Mouse (Mus musculus): ENCODE data around the gene Sh3pxd2a.

The Sh3pxd2a gene

DNA sequence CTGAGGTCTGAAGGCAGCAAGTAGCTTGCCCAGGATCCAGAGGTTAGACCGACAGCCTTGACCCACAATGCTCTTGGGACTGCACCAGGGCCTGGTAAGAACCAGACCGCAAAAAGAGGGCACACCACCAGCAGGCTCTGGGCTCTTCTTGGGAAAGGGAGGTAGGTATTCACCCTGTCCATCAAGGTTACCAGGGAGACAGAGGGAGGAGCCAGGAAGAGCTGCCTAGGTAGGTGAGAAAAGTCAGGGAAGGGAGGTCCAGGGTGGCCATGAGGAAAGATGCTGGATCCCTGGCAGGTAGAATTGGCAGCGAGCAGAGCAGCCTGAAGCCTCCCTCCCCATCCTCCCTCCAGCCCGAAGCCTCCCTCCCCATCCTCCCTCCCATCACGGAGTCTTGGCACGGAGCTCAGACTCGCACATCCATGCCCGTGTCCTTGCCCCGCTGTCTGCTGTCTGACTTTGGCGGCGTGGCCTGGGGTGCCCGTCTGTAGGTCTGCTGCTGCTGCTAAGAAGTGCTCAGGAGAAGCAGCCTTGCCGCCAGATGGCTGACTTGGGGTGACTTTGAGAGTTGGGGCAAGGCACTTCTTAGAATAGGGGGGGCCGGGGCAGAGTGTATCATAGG lies 115.7 kb downstream of the Sh3pxd2a start:
- DNase-seq (ENCODE audit: extremely low read depth, insufficient read length, low spot score) = no peak

GRCm38 (mm10) chr19:47347021-47347643 lies 117.1 kb downstream of the Sh3pxd2a start:
- DNase-seq (ENCODE audit: extremely low read depth, insufficient read length, low spot score) = no peak

DNA sequence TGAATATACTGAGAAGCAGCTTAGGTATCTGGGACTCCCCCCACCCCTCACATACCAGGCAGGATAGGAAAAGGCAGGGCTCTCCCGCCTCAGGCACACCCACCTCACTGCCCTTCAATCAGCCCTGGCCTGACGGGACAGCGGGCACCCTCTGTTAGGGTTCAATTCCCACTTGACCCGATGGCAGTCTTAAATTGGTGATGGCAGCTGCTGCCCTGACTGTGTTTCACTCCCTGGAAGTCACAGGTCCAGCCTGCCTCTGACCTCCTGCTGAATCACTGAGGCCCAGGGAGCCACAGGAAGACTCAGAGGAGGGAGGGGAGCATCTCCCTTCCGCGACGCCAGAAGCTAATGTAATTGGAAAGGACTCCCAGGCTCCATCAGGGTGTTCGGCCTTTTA lies 117.6 kb downstream of the Sh3pxd2a start:
- DNase-seq (ENCODE audit: extremely low read depth, insufficient read length, low spot score) = peak; percentile 65

DNA sequence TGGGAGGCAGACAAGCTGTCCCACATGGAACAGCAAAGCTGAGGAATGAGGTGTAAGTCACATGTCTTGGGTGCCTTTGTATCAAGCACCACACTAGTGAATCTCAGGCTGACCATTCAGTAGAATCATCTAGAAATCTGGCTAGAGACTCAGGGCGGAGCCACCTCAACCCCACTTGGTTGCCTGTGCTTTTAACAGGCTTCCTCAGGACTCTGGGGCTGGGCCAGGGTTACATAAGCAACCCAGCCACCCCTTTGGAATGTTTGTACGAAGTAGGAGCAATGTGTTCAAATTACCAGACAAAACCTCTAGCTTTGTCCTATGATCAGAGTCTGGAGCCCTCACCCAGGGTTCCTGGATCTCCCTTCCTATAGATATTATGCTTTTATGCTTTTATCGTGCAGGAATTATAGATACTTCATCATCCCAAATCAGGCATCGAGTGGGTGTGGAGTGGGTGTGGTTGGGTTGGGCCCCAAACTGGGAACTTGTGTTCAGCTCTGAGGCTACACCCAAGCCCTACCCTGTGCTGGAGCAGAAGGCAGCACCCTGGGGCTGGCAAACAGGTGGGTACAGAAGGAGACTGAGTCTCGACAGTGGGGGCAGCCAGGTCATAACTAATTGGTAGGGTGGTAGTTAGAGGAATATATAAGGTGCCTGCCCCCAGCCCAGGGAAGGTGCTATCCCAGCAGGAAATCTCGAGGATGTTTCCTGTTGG lies 118.2 kb downstream of the Sh3pxd2a start:
- peak; percentile 60 for DNase-seq (ENCODE audit: extremely low read depth, insufficient read length, low spot score)

GRCm38 (mm10) chr19:47343422-47343821 lies 120.8 kb downstream of the Sh3pxd2a start:
- DNase-seq (ENCODE audit: extremely low read depth, insufficient read length, low spot score) = no peak

DNA sequence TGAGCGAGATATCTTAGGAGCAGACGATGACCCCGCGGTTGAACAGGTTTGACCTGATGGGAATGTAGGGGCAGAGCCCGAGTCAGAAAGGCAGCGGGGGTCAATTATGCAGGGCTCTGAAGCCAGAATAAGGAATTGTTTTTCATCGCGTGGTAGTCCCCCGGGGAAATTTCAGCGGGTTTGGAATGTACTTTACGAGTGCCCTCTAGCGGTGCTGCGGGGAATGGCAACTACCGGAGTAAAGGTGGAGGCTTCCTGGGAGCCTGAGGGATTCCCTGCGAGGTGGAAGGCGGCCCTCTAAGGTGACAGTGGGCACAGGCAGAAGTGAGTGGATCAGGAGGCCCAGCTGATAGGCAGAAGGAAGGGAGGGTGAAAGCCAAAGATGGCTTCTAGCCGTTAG lies 125.0 kb downstream of the Sh3pxd2a start:
- DNase-seq (ENCODE audit: extremely low read depth, insufficient read length, low spot score) = no peak

- no peak for DNase-seq (ENCODE audit: extremely low read depth, insufficient read length, low spot score)
Observed at GRCm38 (mm10) chr19:47338396-47339164, 125.6 kb downstream of the Sh3pxd2a start.

DNA sequence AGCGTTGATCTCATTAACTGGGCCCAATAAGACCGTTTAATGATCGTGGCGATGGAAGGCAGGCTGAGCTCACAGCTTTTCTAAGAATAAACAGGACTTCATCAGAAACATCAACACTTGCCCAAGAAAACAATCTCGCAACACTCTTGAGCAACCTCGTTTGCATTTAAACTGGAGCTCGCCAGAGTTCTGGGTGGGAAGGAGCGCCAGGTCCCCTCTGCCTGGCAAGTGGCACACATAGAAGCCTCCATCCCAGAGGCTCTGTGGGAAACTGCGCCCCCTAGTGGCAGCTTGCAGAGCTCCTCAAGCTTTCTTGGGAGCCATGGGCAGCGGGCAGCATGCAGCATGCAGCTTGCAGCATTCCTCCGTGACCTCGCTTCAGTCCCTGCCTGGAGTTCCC lies 126.5 kb downstream of the Sh3pxd2a start:
- peak; percentile 72 for DNase-seq (ENCODE audit: extremely low read depth, insufficient read length, low spot score)

DNA sequence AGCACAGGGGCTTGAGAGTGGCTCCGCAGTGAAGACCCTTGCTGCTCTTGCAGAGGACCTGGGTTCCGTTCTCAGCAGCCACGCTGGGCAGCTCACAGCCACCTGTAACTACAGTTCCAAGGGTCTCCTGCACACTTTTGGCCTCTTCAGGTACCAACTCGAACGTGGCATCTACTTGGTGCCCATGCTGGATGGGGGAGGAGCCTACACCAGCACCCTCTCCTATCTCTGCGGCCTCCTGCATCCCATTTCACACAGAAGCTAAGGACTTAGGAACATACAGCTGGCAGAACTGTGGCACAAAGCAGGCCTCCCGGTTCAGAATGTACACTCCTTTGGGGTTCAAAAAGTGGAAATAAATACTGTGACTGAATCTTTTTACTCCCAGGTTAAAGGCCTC lies 127.0 kb downstream of the Sh3pxd2a start:
- DNase-seq (ENCODE audit: extremely low read depth, insufficient read length, low spot score) = no peak

DNA sequence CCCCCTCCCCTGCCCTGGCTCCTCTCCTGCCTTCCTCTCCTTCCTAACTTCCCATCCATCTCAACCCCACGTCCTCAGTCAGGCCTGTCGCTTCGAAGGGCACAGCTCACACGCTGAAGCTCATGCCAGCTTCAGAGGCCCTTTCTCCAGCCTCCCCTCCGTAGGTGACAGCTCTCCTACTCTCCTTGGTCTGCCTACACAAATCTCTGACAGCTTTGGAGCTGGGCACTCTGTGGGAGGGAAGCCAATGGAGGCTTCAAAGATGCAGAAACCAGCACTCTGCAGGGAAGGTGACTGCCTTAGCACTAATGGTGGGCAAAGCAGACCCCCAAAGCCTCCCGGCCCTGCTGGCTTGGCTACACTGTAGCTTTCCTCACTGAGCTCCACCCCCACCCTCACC lies 128.9 kb downstream of the Sh3pxd2a start:
- no peak for DNase-seq (ENCODE audit: extremely low read depth, insufficient read length, low spot score)

DNA sequence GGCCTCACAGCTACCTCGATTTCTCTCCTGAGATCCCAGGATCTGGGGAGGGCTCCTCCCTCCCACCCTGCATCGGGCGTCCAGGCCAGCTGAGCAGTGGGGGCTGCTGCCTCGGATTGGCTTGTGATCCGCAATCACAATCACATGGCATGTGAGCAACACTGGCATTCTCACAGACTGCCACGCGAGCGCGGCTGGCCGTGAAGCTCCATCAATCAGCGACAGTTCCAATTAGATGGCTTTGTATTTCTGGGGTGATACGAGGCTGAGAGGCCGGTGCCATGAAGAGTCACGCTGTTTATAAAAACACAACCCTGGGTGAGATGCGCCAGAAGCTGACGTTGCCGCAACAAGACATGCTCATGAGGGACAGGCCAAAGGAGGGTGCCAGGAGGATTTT lies 129.5 kb downstream of the Sh3pxd2a start:
- no peak for DNase-seq (ENCODE audit: extremely low read depth, insufficient read length, low spot score)

- DNase-seq (ENCODE audit: extremely low read depth, insufficient read length, low spot score) = peak; percentile 82
Observed at GRCm38 (mm10) chr19:47330743-47331227, 133.4 kb downstream of the Sh3pxd2a start.

DNA sequence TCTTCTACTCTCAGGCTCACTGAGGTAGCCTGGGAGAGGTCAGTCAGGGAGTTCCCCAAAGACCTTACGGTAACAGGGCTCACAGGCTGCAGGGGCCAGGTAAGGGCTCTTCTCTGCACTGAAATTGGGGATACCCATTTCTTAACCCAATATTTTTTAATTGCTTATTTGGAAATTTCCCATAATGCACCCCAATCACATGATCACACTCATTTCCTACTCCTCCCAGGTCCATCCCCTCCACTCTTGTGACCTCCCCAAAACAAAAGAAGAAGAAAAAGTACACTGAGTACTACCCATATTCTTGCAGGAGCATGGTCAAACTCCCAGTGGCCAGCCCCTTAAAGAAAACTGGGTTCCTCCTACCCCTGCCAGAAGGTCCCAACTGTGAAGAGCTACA lies 135.1 kb downstream of the Sh3pxd2a start:
- DNase-seq (ENCODE audit: extremely low read depth, insufficient read length, low spot score) = no peak

DNA sequence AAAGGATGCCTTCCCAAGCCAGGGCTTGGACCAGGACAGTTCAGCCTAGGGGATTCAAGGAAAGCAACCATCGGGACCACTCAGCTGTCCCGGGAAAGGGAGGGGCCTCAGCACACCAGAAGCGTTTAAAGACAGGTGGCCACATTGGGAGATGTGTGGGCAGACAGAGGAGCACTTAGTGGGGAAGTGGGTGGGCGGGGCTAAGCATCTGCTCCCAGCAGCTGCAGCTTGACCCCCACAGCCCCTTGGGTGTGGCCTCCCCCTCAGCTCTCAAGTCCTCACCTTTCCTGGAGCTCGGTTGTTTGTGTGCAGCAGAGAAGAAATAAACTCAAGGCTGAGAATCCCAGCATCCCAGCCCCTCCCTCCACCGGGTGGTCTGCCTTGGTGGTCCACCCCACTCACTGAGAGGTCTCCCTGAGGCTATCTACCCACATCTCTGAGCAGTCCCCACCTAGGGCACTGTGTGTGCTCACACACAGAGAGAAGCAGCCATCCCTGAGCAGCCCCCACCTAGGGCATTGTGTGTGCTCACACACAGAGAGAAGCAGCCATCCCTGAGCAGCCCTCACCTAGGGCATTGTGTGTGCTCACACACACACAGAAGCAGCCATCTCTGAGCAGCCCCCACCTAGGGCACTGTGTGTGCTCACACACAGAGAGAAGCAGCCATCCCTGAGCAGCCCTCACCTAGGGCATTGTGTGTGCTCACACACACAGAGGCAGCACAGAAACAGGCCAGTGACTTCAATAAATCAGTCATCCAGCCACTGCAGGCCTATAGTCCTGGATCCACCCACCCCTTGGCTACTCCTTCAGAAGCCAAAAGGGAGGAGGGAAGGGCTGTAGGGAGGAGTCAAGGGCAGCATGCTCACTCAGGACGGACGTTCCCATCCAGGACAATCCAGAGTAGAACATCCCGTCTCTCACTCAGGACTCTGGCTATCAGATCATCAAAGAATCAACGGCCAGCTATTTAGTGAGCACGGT lies 136.0 kb downstream of the Sh3pxd2a start:
- DNase-seq (ENCODE audit: extremely low read depth, insufficient read length, low spot score) = peak; percentile 64

DNA sequence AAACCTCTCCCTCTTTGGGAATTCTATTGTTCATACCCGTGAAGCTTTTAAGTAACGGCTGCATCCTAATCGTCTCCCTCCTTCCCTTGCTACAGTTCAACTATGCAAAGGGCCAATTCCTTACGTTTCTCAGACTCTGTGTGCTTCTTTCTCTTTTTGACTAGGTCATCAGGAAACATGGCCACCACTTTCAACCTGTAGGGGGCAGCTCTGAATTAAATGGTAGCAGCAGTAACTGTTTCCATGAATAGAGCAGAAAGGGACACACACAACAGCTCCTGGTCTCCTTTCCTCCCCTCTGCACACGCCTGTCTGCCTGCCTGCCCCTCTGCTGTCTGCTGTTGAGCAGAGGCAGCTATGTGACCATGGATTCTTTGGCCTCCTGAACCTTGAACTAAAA lies 138.3 kb downstream of the Sh3pxd2a start:
- DNase-seq (ENCODE audit: extremely low read depth, insufficient read length, low spot score) = no peak

DNA sequence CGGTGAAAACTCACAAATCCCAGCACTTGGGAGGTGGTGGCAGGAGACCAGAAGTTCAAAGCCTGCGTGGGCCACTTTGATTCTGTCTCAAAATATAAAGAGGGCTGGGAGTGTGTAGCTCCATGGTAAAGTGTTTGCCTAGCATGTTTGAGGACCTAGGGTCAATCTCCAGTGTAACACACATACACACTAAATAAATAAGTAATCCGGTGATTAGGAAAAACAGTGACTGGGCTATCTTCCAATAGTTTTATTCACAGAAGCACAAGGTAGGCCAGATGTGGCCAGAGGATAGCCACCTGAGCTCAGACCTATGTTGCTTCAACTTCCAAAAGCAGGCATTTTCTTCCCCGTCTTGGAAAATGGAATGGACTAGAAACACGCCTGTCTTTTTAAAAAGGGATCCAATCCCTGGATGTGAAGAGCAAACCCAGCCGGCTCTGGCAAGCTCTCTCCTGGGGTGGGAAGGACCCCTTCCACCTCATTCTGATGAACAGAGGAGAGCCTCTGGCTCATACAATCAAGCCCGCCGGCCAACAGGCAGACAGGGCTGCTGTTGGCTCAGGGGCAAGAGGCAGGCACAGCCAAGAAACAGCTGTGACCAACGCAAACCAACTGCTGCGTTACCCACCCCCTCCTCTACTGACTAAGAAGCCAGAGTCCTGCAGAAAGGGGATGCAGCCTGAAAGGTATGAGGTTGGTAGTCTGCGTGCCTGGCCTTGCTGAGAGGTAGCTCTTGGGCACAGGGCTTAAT lies 140.9 kb downstream of the Sh3pxd2a start:
- DNase-seq (ENCODE audit: extremely low read depth, insufficient read length, low spot score) = no peak

GRCm38 (mm10) chr19:47320331-47320668 lies 143.9 kb downstream of the Sh3pxd2a start:
- no peak for DNase-seq (ENCODE audit: extremely low read depth, insufficient read length, low spot score)

- DNase-seq (ENCODE audit: extremely low read depth, insufficient read length, low spot score) = no peak
Observed at GRCm38 (mm10) chr19:47319521-47320330, 144.5 kb downstream of the Sh3pxd2a start.

DNA sequence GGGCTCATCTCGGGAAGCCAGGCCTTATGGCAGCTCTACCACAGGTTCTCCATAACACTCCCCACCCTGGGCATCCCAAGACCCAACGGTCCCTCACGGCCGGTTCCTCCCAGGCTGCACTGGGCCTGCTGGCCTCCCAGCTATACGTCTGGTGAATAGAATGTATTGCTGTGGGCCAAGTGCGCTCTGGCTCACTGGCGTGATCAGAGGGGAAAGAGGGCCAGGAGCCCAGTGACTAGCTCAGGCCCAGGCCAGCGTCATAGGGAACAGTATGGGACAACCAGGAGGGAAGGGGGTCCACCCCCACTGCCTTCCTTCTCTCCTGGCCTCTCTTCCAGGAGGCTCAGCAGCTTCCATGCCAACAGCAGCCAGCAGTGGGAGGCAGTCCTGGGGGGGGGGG lies 145.1 kb downstream of the Sh3pxd2a start:
- DNase-seq (ENCODE audit: extremely low read depth, insufficient read length, low spot score) = no peak
